Mouse (Mus musculus) limb, embryonic 13.5 days (tissue): ENCODE data around the gene Scarb1. TPM values are rescaled to one million over a fixed set of nuclear protein-coding genes. Genes with fewer than 3 reads are reported as not detected.

ENCODE experiments used
- ATAC-seq: fragments of 200-750 bp; cut with Nextera tagmentation; 2 replicates; pipeline ENCODE4 v1.8.0; 2017; ENCODE audit warnings: low read depth, moderate number of reproducible peaks, moderate TSS enrichment; ENCODE audit not compliant: low FRiP score
- H3K27ac ChIP-seq: fragments of 300-500 bp; sonication (generic); 2 replicates; pipeline ENCODE4 v1.5.1; 2015; ENCODE audit warnings: inconsistent platforms, mild to moderate bottlenecking, moderate library complexity
- H3K27me3 ChIP-seq: fragments of 300-500 bp; sonication (generic); 2 replicates; pipeline ENCODE4 v1.6.1; 2015; ENCODE audit warnings: mild to moderate bottlenecking, inconsistent platforms
- H3K36me3 ChIP-seq: fragments of 300-500 bp; sonication (generic); 2 replicates; pipeline ENCODE4 v1.6.1; 2015; ENCODE audit warnings: inconsistent platforms, mild to moderate bottlenecking, moderate library complexity
- H3K4me1 ChIP-seq: fragments of 300-500 bp; sonication (generic); 2 replicates; pipeline ENCODE4 v1.6.1; 2015; ENCODE audit warnings: inconsistent platforms
- H3K4me2 ChIP-seq: fragments of 300-500 bp; sonication (generic); replicated peaks from 2 replicates; pipeline ENCODE4 v1.6.1; 2015; ENCODE audit warnings: inconsistent platforms, mild to moderate bottlenecking, moderate library complexity
- H3K4me3 ChIP-seq: fragments of 300-500 bp; sonication (generic); 2 replicates; pipeline ENCODE4 v1.5.1; 2015; ENCODE audit warnings: moderate library complexity, mild to moderate bottlenecking, inconsistent platforms
- H3K9ac ChIP-seq: fragments of 300-500 bp; sonication (generic); 2 replicates; pipeline ENCODE4 v1.6.1; 2015; ENCODE audit warnings: mild to moderate bottlenecking, inconsistent platforms
- H3K9me3 ChIP-seq: fragments of 300-500 bp; sonication (generic); 2 replicates; pipeline ENCODE4 v1.6.1; 2016; ENCODE audit warnings: inconsistent platforms
- WGBS: fragments of 180-500 bp; shearing (Covaris S2); methylation state at CpG from one replicate; pipeline ENCODE4 v1.1.7; 2015; 5-methylcytosine and 5-hydroxymethylcytosine counted together
- polyA plus RNA-seq: library from polyadenylated mRNA; unstranded; fragments of >200 nt; fragmentation: Nextera tagmentation; extraction: Ambion mirVana; gene quantifications from 2 replicates; pipeline ENCODE4 v1.2.1, GENCODE M21; 2015

Scarb1 gene
- polyA plus RNA-seq, 1 experiment from 2014 or later: 44.4 TPM

DNA sequence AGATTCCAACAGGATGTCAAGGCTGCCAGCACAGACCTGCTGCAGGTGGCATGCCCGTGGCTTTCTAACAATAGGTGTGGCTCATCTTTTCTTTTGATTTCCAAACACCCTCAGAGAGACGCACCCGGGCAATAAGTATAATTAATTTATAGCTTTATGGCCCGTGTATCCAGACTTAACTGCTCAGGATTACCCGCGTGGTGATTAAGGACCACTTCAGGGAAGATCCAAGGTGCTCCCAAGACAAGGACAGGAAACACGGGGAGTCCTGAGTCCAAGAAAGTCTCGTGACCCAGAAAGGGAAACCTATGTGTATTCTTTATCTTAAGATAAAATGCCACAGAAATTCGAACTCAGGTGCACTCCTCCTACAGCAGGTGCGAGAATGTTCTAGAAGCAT, 49.5 kb downstream of the Scarb1 start:
- Histone ChIP-seq H3K4me3 (no peak overlapping the region), H3K27ac (no peak overlapping the region), H3K4me2 (no peak overlapping the region), H3K9me3 (no peaks in the 10 kb centered on the region), H3K9ac (no peak overlapping the region), H3K27me3 (no peaks in the 10 kb centered on the region), H3K4me1 (peaks cover 12% of the 10 kb centered on the region; the same call in 1 of the 2 replicates), H3K36me3 (peaks cover 46% of the 10 kb centered on the region)
- WGBS: 51% methylated on average over 10 of the region's 10 CpGs
- no peak for ATAC-seq

DNA sequence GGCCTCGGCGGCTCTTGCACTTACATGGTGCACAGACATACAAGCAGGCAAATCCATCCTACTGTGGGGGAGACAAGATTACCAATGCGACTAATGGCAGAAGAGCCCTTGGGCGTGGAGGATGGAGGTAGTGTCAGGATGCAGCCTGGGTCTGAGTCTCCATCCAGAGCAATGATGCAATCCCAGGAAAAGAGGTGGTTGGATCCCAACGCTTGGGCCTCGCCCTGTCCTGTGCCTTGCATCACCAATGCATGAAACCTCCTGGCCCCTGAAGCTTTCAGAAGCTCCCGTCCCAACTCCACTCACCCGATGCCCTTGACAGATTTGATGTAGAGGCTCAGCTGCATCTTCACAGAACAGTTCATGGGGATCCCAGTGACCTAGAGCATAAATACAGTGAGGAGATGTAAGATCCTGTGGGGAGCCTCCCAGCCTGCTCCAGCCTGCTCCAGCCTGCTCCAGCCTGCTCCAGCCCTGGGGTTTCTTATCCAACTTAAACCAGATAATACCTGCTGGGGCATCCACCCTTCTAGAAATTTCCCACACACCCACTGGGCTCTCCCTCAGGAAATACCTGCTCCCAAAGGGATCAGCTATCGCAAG, 53.7 kb downstream of the Scarb1 start:
- Histone ChIP-seq H3K4me1 (peaks cover 23% of the 10 kb centered on the region), H3K9ac (no peak overlapping the region), H3K4me3 (no peak overlapping the region), H3K9me3 (no peaks in the 10 kb centered on the region), H3K27ac (no peak overlapping the region), H3K4me2 (no peak overlapping the region), H3K27me3 (no peaks in the 10 kb centered on the region), H3K36me3 (peaks cover 22% of the 10 kb centered on the region)
- ATAC-seq: no peak
- WGBS: 91% methylated on average over 9 of the region's 9 CpGs

DNA sequence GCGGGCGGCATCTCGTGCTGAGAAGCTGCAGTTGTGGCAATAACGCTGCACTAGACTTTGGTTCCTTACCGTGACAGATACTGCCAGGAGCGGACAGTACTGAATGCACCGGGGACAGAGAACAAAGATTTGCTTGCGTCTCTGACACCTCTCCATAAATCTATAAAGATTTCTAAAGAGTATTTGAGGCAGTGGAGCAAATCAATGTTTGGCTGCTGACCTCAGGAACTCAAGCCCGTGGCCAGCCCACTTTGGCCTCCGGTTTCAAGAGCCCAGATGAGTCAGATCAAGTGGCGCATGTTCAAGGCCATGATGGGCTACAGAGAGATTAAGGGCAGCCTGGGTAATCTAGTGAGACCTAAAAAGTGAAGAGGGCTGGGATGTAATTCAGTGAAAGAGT, 54.8 kb downstream of the Scarb1 start:
- no peak overlapping the region for H3K4me3 ChIP-seq
- H3K36me3 ChIP-seq: peaks cover 26% of the 10 kb centered on the region
- H3K27me3 ChIP-seq: no peaks in the 10 kb centered on the region
- 87% methylated on average over 11 of the region's 11 CpGs for WGBS
- no peak for ATAC-seq
- no peak overlapping the region for H3K9ac ChIP-seq
- no peak overlapping the region for H3K27ac ChIP-seq
- H3K4me1 ChIP-seq: peaks cover 23% of the 10 kb centered on the region
- no peak overlapping the region for H3K4me2 ChIP-seq
- no peaks in the 10 kb centered on the region for H3K9me3 ChIP-seq

DNA sequence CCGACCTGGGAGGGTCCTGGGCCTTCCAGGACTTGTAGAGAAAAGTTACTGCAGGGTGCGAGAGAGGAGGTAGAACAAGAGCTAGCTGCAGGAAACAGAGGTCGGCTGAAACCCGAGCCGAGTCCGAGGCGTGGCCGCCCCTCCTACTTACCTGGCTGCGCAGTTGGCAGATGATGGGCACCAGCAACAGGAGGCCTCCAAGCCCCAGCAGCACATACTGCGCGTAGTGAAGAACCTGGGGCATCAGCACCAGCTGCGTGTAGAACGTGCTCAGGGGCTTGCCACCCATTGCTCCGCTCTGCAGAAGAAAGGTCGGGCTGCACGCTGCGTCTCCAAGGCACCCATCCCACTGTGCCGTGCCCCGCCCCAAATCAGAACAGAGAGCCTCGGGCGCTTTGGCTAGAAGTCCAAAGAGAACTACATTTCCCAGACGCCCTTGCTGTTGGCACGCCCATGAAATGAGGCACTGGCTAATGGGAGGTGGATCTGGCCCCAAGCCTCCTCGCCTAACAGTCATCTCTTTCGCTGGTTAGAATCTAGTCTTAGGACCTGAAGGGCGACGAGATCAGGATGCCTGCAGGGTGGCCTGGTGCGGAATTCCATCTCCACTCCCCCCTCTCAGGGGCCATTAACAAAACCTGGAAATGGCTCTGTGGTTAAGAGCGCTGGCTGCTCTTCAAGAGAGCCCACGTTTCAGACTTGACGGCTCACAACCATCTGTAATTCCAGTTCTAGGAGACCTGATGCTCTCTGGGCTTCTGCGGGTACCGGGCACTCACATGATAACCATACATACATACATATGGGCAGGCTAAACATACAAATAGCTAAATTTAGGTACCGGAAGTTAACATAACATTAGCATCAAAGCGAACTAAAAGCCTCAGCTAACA, 56.9 kb downstream of the Scarb1 start:
- peaks cover 25% of the 10 kb centered on the region for H3K4me1 ChIP-seq
- peak overlapping the region; percentile 47 for H3K4me3 ChIP-seq
- H3K27ac ChIP-seq: no peak overlapping the region
- H3K4me2 ChIP-seq: peak overlapping the region; percentile 72
- ATAC-seq: peak; percentile 87
- no peaks in the 10 kb centered on the region for H3K27me3 ChIP-seq
- H3K36me3 ChIP-seq: peaks cover 26% of the 10 kb centered on the region
- no peaks in the 10 kb centered on the region for H3K9me3 ChIP-seq
- 10% methylated on average over 35 of the region's 35 CpGs for WGBS
- peak overlapping the region; percentile 53 for H3K9ac ChIP-seq

DNA sequence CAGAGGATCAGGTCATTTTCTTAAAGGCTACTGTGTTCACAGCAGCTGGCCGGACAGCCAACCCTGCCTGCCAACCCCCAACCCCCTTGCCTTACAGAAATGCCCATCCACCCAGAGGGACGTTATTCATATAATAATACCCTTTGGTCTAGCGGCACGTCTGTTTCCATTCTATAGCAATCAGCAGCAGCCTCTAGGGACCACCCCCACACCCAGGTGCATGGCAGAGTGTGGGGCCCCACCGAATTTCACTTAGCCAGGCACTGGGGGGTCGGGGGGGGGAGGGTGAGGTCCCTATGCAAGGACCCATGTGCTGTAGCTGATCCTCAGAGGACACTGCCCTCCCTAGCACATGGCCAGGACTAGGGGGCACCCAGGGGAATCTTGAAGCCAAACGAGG, 61.7 kb downstream of the Scarb1 start:
- no peak for ATAC-seq
- H3K36me3 ChIP-seq: peaks cover 17% of the 10 kb centered on the region
- no peak overlapping the region for H3K9ac ChIP-seq
- H3K4me3 ChIP-seq: no peak overlapping the region
- H3K27me3 ChIP-seq: no peaks in the 10 kb centered on the region
- no peaks in the 10 kb centered on the region for H3K9me3 ChIP-seq
- H3K4me1 ChIP-seq: peaks cover 32% of the 10 kb centered on the region
- 33% methylated on average over 7 of the region's 7 CpGs for WGBS
- no peak overlapping the region for H3K4me2 ChIP-seq
- H3K27ac ChIP-seq: no peak overlapping the region

DNA sequence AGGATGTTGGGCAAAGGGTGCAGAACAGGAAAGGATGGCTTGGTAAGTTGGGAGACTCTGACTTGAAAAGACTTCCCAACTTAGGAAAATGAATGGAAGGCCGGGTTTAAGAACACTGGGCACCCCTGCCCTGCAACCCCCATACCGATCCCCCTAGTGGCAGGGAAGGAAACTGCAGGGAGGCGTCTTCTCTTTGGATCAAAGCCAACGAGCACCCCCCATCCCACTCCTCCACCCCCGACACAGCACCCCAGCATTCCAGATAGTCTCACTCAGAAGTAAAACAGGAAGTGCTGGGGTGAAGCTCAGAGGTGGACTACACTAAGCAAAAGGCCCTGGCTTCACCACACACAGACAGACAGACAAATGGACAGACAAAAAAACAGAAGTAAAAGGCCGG, 62.6 kb downstream of the Scarb1 start:
- no peaks in the 10 kb centered on the region for H3K27me3 ChIP-seq
- peaks cover 17% of the 10 kb centered on the region for H3K36me3 ChIP-seq
- H3K27ac ChIP-seq: no peak overlapping the region
- no peak for ATAC-seq
- H3K9me3 ChIP-seq: no peaks in the 10 kb centered on the region
- WGBS: 28% methylated on average over 6 of the region's 6 CpGs
- H3K4me1 ChIP-seq: peaks cover 32% of the 10 kb centered on the region
- no peak overlapping the region for H3K9ac ChIP-seq
- H3K4me2 ChIP-seq: no peak overlapping the region
- no peak overlapping the region for H3K4me3 ChIP-seq

DNA sequence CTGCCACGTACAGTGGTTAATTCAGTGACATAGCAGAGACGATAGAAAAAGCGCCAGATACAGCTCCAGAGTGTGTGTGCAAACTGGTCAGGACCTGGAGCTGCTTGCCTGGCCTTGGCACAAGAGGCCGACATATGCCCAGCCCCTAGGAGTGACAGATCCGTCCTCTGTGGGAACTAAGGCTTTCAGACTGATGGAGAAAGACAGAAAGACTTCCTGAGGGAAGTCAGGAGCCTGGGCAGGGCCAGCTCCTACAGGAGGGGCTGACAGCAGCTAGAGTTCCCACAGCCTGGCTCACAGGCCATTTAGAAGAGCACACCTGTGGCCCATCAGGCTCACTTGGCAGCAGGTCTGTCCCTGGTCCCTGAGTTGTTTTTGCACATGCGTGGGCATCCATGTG, 63.6 kb downstream of the Scarb1 start:
- Histone ChIP-seq H3K4me2 (no peak overlapping the region), H3K27ac (no peak overlapping the region), H3K4me3 (no peak overlapping the region), H3K36me3 (peaks cover 17% of the 10 kb centered on the region), H3K9me3 (no peaks in the 10 kb centered on the region), H3K4me1 (peaks cover 32% of the 10 kb centered on the region), H3K9ac (no peak overlapping the region), H3K27me3 (no peaks in the 10 kb centered on the region)
- no peak for ATAC-seq
- 85% methylated on average over 6 of the region's 6 CpGs for WGBS

DNA sequence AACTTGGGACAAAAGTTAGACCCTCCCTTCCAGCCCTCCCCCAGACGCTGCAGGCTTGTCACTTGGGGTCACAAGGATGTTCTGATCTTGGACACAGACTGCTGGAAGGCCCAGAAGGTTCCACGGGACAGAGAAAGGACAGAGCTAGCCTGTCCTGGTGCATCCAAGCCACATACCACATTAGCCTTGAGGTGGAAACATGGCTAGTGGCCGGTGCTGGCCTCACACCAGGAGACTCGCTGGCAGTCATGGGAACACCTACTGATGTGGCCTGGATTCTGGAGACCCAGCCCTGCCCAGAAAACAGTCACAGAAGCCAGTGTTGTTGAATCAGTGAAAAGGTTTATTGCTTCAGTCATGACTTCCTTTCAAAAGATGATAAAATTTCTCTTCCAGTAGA, 64.1 kb downstream of the Scarb1 start:
- Histone ChIP-seq H3K27ac (no peak overlapping the region), H3K9me3 (no peaks in the 10 kb centered on the region), H3K36me3 (peaks cover 16% of the 10 kb centered on the region), H3K9ac (no peak overlapping the region), H3K4me2 (no peak overlapping the region), H3K4me3 (no peak overlapping the region), H3K4me1 (peaks cover 32% of the 10 kb centered on the region), H3K27me3 (no peaks in the 10 kb centered on the region)
- no peak for ATAC-seq
- 85% methylated on average over 4 of the region's 4 CpGs for WGBS

DNA sequence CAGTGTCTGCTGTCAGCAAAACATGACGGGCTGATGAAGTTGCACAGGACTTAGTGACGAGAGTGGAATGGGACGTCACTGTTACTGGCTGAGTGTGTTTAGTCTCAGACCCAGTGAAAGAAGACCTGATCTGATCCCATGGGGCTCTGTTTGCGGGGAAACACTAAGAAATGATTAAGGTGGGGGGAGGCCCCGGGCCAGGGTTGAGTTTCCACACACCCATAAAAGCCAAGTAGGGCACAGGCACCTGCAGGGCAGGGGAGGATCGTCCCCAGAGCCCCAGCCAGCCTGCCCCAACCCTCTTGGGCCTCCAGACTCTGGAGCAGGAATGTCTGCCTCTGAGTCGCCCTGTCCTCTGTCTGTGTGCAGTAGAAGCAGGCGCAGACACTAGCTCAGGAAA, 65.6 kb downstream of the Scarb1 start:
- no peak overlapping the region for H3K4me3 ChIP-seq
- no peak for ATAC-seq
- H3K36me3 ChIP-seq: peaks cover 13% of the 10 kb centered on the region
- H3K4me1 ChIP-seq: peaks cover 39% of the 10 kb centered on the region
- WGBS: 61% methylated on average over 8 of the region's 8 CpGs
- H3K4me2 ChIP-seq: no peak overlapping the region
- no peaks in the 10 kb centered on the region for H3K27me3 ChIP-seq
- H3K9ac ChIP-seq: 0 out of 2 replicates have a peak overlapping the region, but pooled peaks have one; percentile 31
- H3K9me3 ChIP-seq: no peaks in the 10 kb centered on the region
- no peak overlapping the region for H3K27ac ChIP-seq

DNA sequence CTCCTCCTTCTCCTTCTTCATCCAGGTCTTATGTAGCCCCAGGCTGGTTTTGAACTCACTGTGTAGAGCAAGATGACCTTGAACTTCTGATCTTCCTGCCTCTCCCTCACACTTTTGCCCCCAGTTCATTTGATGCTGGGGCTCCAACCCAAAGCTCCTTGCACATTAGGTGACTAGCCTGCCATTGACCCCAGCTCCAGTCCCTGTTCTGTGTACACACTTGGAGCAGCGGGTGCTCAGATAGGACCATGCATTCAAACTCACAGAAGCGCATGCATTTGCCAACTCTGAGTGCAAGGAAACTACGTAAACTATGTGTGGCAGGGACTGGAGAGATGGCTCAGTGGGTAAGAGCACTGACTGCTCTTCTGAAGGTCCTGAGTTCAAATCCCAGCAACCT, 66.1 kb downstream of the Scarb1 start:
- WGBS: 87% methylated on average over 3 of the region's 3 CpGs
- peaks cover 34% of the 10 kb centered on the region for H3K4me1 ChIP-seq
- ATAC-seq: no peak

DNA sequence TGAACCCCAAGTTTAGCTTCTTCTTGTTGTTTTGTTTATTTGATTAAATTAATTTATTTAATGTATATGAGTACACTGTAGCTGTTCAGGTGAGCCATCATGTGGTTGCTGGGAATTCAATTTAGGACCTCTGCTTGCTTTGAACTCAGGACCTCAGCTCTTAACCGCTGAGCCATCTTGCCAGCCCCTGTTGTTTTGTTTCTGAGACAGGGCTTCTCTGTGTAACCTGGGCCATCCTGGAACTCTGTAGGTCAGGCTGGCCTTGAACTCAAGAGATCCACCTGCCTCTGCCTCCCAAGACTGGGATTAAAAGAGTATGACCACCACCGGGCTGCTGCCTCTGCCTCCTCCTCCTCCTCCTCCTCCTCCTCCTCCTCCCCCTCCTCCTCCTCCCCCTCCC, 66.7 kb downstream of the Scarb1 start:
- Histone ChIP-seq H3K4me2 (no peak overlapping the region), H3K27ac (no peak overlapping the region)

More for the DNA sequence above, 66.1 kb downstream of the Scarb1 start:
- H3K4me3 ChIP-seq: no peak overlapping the region
- no peak overlapping the region for H3K4me2 ChIP-seq
- peaks cover 13% of the 10 kb centered on the region for H3K36me3 ChIP-seq
- no peaks in the 10 kb centered on the region for H3K27me3 ChIP-seq
- no peak overlapping the region for H3K9ac ChIP-seq
- no peaks in the 10 kb centered on the region for H3K9me3 ChIP-seq
- no peak overlapping the region for H3K27ac ChIP-seq

DNA sequence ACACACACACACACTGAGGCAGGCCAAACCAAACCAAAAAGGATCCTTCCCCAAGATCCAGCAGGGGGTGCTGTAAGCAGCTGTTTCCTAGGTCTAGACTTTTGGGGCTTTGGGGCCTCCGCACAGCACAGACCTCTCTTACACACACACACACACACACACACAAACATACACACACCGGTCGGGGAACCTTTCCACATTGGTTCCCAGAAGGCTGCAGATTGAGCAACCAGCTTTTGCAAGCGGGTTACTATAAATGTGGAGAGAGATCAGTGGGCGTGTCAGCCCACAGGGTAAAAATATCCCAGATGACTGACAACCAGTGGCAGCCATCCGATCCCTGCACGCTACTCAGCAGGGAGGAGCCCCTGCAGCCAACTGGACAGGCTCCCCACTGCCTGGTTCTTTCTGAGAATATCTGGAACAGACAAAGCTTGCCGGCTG, 67.2 kb downstream of the Scarb1 start:
- Histone ChIP-seq H3K36me3 (peaks cover 13% of the 10 kb centered on the region), H3K27ac (no peak overlapping the region), H3K9ac (no peak overlapping the region), H3K4me3 (no peak overlapping the region), H3K9me3 (no peaks in the 10 kb centered on the region), H3K4me2 (no peak overlapping the region; the same call in 1 of the 2 replicates), H3K4me1 (peaks cover 27% of the 10 kb centered on the region), H3K27me3 (no peaks in the 10 kb centered on the region)
- WGBS: 21% methylated on average over 8 of the region's 8 CpGs
- 0 out of 2 replicates have a peak, but pooled peaks have one; percentile 19 for ATAC-seq

More for the DNA sequence above, 66.7 kb downstream of the Scarb1 start:
- Histone ChIP-seq H3K9me3 (no peaks in the 10 kb centered on the region), H3K4me1 (peaks cover 28% of the 10 kb centered on the region), H3K27me3 (no peaks in the 10 kb centered on the region), H3K4me3 (no peak overlapping the region), H3K36me3 (peaks cover 13% of the 10 kb centered on the region), H3K9ac (no peak overlapping the region)
- no peak for ATAC-seq
- WGBS: 75% methylated on average over 2 of the region's 2 CpGs
